Mouse (Mus musculus): ENCODE data around the gene Dock4. TPM values are rescaled to one million over a fixed set of nuclear protein-coding genes. Genes with fewer than 3 reads are reported as not detected.

Dock4 gene
- polyA plus RNA-seq, 1 experiment from 2014 or later: 7.3 TPM

DNA sequence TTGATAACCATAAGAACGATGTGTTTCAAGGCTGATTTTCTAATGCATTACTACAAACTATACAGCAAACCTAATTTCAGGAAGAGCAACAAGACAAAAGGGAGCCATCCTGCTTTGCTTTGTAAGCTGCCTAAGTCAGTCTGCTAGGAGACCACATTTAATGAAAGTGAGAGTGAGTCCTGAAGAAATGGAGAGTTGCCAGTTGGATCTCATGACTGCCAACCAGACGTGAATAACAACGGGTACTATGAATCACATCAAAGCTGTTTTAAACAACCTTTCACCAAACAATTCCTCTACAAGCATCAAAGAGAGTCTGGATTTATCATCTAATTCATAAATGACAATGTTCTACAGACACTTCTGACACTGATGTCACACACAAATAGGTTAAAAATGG, 11.7 kb upstream of the Dock4 start:
- H3K27ac ChIP-seq (ENCODE audit: poor library complexity, severe bottlenecking): no peak overlapping the region
- ATAC-seq (ENCODE audit: insufficient number of reproducible peaks, low FRiP score): no peak
- WGBS: 41% methylated on average over 3 of the region's 3 CpGs

DNA sequence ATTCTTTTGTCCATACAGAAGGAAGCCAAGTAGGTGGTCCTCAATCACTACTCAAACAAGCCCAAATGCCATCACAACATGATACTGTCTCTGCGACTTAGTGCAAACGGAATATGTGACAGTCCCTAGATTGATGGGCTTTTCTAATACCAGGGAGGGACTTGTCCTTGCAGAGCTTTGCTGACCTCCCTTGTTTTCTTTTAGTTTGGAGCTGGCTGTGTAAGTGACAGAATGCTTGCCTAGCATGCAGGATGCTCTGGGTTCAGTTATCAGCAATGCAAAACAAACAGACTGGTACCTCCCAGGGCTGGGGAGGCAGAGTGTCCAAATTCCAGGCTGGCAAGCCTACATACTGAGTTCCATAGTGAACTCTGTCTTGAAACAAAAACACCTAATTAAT, 7.7 kb upstream of the Dock4 start:
- H3K36me3 ChIP-seq: no peaks in the 10 kb centered on the region
- no peaks in the 10 kb centered on the region for H3K9me3 ChIP-seq (replicated peaks)
- ATAC-seq (ENCODE audit: insufficient number of reproducible peaks, low FRiP score): no peak

More for the DNA sequence above, 11.7 kb upstream of the Dock4 start:
- Histone ChIP-seq H3K4me3 (no peak overlapping the region), H3K9ac (no peak overlapping the region), H3K4me1 (replicated peaks) (peaks cover 46% of the 10 kb centered on the region), H3K4me2 (no peak overlapping the region), H3K27me3 (replicated peaks) (no peaks in the 10 kb centered on the region), H3K9me3 (replicated peaks) (no peaks in the 10 kb centered on the region), H3K36me3 (no peaks in the 10 kb centered on the region)

DNA sequence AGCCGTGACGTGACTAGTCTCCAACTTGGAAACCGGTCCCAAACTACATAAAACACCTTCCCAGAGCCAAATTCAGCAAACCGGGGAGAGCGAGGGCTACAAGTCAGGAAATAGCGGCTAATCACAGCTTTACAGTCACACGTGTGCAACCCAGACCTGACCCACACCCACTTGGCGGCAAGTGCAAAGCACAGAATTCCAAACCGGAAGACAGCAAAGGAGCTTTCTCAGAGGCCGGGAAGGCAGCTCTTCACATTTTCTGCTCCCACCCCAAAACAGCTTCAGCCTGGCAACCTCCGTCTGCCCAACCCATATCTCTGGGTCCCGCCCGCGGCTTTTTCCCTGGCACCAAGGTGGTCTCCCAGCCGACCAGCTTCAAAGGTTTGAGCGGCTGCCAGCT, 546 bp upstream of the Dock4 start:
- peak overlapping the region; percentile 76 for H3K4me2 ChIP-seq

More for the DNA sequence above, 7.7 kb upstream of the Dock4 start:
- H3K9ac ChIP-seq: no peak overlapping the region
- no peaks in the 10 kb centered on the region for H3K27me3 ChIP-seq (replicated peaks)
- 26% methylated on average over 2 of the region's 2 CpGs for whole genome bisulfite sequencing
- H3K4me1 ChIP-seq (replicated peaks): peaks cover 39% of the 10 kb centered on the region
- no peak overlapping the region for H3K4me2 ChIP-seq
- H3K27ac ChIP-seq (ENCODE audit: poor library complexity, severe bottlenecking): no peak overlapping the region
- no peak overlapping the region for H3K4me3 ChIP-seq

DNA sequence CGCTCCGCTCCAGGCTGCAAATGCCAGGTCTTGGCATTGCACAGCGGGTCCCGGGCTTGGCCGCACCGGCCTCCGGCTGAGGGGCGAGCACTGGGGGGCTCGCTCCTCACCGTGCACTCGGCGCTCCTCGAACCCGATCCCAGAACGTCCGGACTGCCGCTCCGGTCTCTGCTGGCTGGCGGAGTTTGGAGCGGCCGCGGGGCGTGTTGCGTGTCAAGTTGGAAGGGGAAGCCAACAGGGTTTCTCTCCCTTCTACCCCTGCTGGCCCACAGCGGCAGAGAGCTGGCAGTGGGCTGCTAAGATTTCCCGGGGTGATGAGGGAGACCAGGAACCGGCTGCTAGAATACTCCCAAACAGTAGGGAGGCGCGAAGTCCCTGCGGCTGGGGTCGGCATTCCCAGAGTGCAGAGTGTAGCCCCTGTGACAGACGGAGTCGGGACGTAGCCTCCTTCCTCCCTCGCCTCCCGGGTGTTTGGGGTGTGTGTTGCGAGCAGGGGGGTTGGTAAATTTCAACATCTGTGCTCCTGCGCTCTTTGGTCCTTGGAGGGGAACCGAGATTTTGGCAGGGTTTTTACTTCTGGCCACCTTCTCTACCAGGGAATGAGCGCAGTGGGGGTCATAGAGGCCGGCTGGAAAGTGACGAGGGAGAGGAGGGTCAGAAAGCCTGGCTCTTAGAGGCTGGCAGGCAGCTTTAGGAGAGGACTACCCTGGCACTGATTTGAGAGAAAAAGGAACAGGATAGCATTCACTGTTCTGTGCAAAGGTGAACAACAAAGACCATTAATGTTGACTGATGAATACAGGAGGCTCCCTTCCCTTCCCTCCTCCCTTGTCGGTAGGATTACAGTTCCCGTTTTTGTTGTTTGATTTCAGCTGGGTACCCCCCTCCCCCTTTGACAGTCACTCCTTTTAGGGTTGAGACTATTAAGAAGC, 964 bp downstream of the Dock4 start:
- under 1% methylated on average over 44 of the region's 44 CpGs for WGBS
- no peaks in the 10 kb centered on the region for H3K27me3 ChIP-seq (replicated peaks)
- H3K9me3 ChIP-seq (replicated peaks): no peaks in the 10 kb centered on the region
- peak overlapping the region; percentile 73 for H3K4me3 ChIP-seq
- H3K9ac ChIP-seq: peak overlapping the region; percentile 84
- H3K4me1 ChIP-seq (replicated peaks): peaks cover 20% of the 10 kb centered on the region
- H3K4me2 ChIP-seq: peak overlapping the region; percentile 96
- H3K27ac ChIP-seq (ENCODE audit: poor library complexity, severe bottlenecking): peak overlapping the region; percentile 69
- ATAC-seq (ENCODE audit: insufficient number of reproducible peaks, low FRiP score): peak; percentile 19
- no peaks in the 10 kb centered on the region for H3K36me3 ChIP-seq

More for the DNA sequence above, 546 bp upstream of the Dock4 start:
- ATAC-seq (ENCODE audit: insufficient number of reproducible peaks, low FRiP score): peak; percentile 23; the same call in 1 of the 2 replicates
- Histone ChIP-seq H3K27me3 (replicated peaks) (no peaks in the 10 kb centered on the region), H3K36me3 (no peaks in the 10 kb centered on the region), H3K9ac (peak overlapping the region; percentile 68), H3K9me3 (replicated peaks) (no peaks in the 10 kb centered on the region), H3K27ac (ENCODE audit: poor library complexity, severe bottlenecking) (no peak overlapping the region), H3K4me3 (peak overlapping the region; percentile 73), H3K4me1 (replicated peaks) (peaks cover 31% of the 10 kb centered on the region)
- under 1% methylated on average over 16 of the region's 16 CpGs for WGBS

DNA sequence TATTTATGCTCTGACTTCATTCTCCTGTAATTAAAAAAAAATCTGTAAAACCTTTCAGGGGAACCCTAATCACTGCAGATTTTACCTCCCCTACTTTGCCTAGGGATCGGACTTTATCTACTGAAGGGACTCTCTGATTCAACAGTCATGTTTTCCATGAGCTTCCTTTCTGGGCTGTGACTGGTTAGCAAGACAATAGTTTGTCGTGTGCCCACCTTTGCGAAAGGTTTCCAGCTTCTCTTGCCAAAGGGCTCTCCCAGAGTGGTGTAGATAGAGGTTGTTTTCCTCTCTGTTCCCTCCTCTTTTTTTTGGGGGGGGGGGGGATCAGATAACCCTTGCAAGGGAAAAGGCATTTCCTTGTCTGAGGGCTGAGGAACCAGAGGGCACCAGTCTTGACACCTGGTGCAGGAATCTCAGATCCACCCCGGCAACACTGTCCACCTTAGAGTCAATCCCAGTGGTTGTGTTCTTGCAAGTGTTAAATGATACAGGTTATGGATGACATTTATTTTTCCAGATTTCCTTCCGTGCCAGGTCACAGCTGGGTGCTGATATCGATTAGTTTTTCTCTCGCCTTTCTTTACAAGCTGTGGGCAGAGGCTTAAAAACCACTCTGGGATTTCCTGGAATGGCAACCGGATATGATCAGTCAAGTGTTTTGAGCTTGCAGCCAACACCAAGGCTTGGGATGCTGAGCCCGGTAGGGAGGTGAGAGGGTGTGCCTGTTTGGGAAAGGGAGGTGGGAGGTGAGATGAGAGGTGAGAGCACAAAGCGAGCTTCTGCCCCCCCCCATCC, 2.0 kb downstream of the Dock4 start:
- H3K36me3 ChIP-seq: no peaks in the 10 kb centered on the region

DNA sequence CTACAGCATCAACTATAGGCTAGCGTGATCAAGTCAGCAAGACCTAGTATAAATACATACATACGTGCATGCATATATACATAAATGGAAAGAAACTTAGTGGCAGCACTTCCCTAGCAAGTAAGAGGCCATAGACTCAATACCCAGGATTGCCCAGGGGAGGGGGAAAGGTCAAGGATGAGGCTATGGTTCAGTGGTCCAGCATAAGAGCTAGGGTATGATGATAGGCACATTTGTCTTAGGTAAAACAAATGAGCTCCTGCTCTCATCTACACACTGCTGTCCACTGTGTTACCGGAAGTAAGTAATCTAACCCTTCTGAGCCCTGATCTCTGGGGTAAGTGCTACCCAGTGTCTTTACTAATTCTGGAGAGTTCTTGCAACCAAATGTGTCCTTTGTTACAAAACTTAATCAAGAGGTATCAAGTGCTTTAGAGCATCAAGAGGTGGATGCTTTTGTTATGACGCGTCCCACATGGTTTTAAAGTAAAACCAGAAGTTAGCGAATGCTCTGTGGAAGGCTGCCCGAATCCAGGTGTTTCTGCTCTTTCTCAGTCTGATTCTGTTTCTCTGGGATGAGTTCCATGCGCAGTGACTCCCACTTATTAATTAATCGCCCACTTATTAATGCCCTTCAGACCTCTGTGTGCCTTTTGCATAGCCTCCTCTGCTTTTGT, 3.5 kb downstream of the Dock4 start:
- 77% methylated on average over 9 of the region's 9 CpGs for WGBS
- no peaks in the 10 kb centered on the region for H3K27me3 ChIP-seq (replicated peaks)
- H3K4me2 ChIP-seq: no peak overlapping the region
- no peak overlapping the region for H3K9ac ChIP-seq
- H3K36me3 ChIP-seq: no peaks in the 10 kb centered on the region
- H3K4me1 ChIP-seq (replicated peaks): peaks cover 11% of the 10 kb centered on the region
- ATAC-seq (ENCODE audit: insufficient number of reproducible peaks, low FRiP score): no peak
- no peak overlapping the region for H3K4me3 ChIP-seq
- H3K27ac ChIP-seq (ENCODE audit: poor library complexity, severe bottlenecking): no peak overlapping the region
- H3K9me3 ChIP-seq (replicated peaks): 0 out of 2 replicates have a peak, but pooled peaks cover 2% of the 10 kb centered on the region

More for the DNA sequence above, 2.0 kb downstream of the Dock4 start:
- Histone ChIP-seq H3K4me1 (replicated peaks) (peaks cover 11% of the 10 kb centered on the region), H3K4me3 (peak overlapping the region; percentile 73), H3K9me3 (replicated peaks) (no peaks in the 10 kb centered on the region), H3K9ac (0 out of 2 replicates have a peak overlapping the region, but pooled peaks have one; percentile 54), H3K27me3 (replicated peaks) (no peaks in the 10 kb centered on the region), H3K27ac (ENCODE audit: poor library complexity, severe bottlenecking) (no peak overlapping the region), H3K4me2 (peak overlapping the region; percentile 96)
- no peak for ATAC-seq (ENCODE audit: insufficient number of reproducible peaks, low FRiP score)
- WGBS: 10% methylated on average over 10 of the region's 10 CpGs

DNA sequence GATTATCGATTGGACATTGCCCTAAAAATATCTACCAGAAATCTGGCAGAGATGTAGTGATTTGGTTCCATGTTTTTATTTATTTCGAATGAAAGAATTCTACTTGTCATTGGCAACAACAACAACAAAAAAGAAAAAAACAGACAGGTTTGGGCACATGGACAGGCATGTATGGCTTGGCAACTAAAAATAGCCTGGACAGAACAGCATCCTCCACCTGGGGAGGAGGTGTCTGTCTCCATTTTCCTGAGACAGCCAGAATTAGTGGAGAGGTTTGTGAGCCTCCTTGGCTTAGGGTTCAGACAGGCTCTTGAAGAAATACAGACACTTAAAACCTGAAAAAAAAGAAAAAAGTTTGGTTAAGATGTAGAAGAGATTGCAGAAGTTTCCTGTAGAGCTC, 10.8 kb downstream of the Dock4 start:
- WGBS: 80% methylated on average over 2 of the region's 2 CpGs
- Histone ChIP-seq H3K27ac (ENCODE audit: poor library complexity, severe bottlenecking) (no peak overlapping the region), H3K9me3 (replicated peaks) (0 out of 2 replicates have a peak, but pooled peaks cover 2% of the 10 kb centered on the region), H3K27me3 (replicated peaks) (no peaks in the 10 kb centered on the region), H3K4me2 (no peak overlapping the region), H3K9ac (no peak overlapping the region), H3K36me3 (no peaks in the 10 kb centered on the region), H3K4me1 (replicated peaks) (peaks cover 6% of the 10 kb centered on the region; the same call in 1 of the 2 replicates), H3K4me3 (no peak overlapping the region)
- no peak for ATAC-seq (ENCODE audit: insufficient number of reproducible peaks, low FRiP score)

DNA sequence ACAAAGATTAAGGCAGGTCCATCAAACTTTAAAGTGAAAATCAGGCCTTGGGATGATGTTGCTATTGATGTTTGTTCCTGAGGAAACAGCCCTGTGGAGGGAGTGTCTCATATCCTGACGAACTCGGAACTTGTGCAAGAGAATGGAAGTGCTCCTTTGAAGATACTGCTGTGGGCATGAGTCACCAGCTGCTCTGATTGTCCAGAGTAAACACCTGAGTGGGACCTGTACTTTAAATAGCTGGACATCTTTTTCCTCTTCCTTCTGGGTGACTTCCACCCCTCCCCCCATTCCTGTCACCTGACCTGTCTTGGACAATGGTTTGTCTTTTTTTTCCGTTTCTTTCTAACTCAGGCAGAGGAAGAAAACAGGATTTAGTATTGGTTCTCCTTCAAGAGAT, 13.2 kb downstream of the Dock4 start:
- 45% methylated on average over 3 of the region's 3 CpGs for WGBS
- Histone ChIP-seq H3K9ac (no peak overlapping the region), H3K27me3 (replicated peaks) (no peaks in the 10 kb centered on the region), H3K27ac (ENCODE audit: poor library complexity, severe bottlenecking) (no peak overlapping the region), H3K36me3 (no peaks in the 10 kb centered on the region), H3K4me1 (replicated peaks) (peaks cover 15% of the 10 kb centered on the region), H3K9me3 (replicated peaks) (no peaks in the 10 kb centered on the region), H3K4me2 (no peak overlapping the region), H3K4me3 (no peak overlapping the region)
- peak; percentile 55 for ATAC-seq (ENCODE audit: insufficient number of reproducible peaks, low FRiP score)

DNA sequence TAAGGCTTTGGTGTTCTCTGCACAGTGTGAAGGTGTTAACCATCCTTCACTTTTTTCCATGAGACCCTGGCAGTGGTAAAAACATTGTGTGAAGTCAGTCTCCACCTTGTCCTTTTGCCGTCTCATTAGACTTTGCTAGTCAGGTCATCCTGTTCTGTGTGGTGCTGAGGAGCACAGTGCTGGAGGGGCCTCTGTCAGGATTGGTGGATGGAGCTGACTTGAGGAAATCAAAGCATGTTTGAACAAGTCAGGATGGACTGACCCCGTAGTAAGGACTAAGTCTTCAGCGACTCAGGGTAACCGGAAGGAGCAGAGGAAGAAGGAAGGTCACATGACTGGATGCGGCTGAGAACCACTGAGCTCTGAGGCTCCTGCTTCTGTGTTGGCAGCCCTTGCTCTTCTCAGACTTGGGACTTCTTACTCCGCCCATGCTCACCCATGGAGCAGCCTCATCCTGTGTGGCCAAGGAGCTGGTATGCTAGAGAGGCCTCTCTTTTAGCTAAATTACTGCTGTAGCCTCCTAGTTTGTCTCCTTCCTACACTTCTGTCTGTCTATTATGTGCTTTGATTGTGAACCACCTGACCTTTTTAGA, 14.0 kb downstream of the Dock4 start:
- H3K27ac ChIP-seq (ENCODE audit: poor library complexity, severe bottlenecking): 0 out of 2 replicates have a peak overlapping the region, but pooled peaks have one; percentile 17

DNA sequence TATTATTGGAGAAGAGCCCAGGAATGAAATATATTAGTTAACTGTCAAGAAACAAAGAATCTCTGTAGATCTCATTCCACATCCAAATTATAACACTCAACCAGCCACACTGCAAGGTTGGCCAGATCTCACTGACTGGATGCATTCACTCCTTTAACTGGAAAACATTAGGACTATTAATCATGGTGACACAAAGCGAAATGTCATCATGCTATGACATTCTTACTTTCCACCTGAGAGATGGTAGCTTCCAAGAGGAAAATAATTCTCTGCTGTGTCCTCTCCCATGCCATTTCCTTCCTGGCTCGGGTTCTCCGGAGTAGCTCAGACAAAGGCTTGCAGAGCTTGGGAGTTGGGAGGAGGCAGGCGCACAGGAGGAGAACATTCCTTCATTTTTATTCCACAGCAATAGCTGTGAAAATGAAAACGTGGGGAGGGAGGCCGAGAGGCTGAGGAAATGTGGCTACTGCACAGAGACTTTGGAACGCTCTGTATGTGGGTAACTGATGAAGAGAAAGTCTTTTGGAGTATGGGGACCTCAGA, 17.0 kb downstream of the Dock4 start:
- Histone ChIP-seq H3K27ac (ENCODE audit: poor library complexity, severe bottlenecking) (no peak overlapping the region), H3K4me2 (no peak overlapping the region; the same call in 1 of the 2 replicates)
- WGBS: 58% methylated on average over 7 of the region's 7 CpGs

More for the DNA sequence above, 14.0 kb downstream of the Dock4 start:
- ATAC-seq (ENCODE audit: insufficient number of reproducible peaks, low FRiP score): 0 out of 2 replicates have a peak, but pooled peaks have one; percentile 17
- Histone ChIP-seq H3K27me3 (replicated peaks) (no peaks in the 10 kb centered on the region), H3K4me1 (replicated peaks) (peaks cover 23% of the 10 kb centered on the region), H3K4me2 (no peak overlapping the region), H3K36me3 (no peaks in the 10 kb centered on the region), H3K9me3 (replicated peaks) (no peaks in the 10 kb centered on the region), H3K4me3 (no peak overlapping the region), H3K9ac (no peak overlapping the region)
- WGBS: 63% methylated on average over 6 of the region's 6 CpGs

More for the DNA sequence above, 17.0 kb downstream of the Dock4 start:
- Histone ChIP-seq H3K27me3 (replicated peaks) (no peaks in the 10 kb centered on the region), H3K36me3 (no peaks in the 10 kb centered on the region), H3K4me3 (no peak overlapping the region), H3K4me1 (replicated peaks) (peaks cover 31% of the 10 kb centered on the region), H3K9ac (no peak overlapping the region), H3K9me3 (replicated peaks) (no peaks in the 10 kb centered on the region)
- ATAC-seq (ENCODE audit: insufficient number of reproducible peaks, low FRiP score): no peak
